Mouse (Mus musculus): ENCODE results near the gene Med21.

GRCm38 (mm10) chr6:146653197-146653596 is 10.8 kb downstream of the Med21 start:
- TF ChIP-seq CTCF (IDR thresholded peaks at IDR 0.05; ENCODE audit: borderline replicate concordance, control insufficient read depth, extremely low read depth, insufficient read depth, low read length, poor library complexity) = no peak
- TF ChIP-seq POLR2A (IDR thresholded peaks at IDR 0.05; ENCODE audit: control insufficient read depth, extremely low read depth, insufficient read depth, low read length, poor library complexity) = no peak
